Mouse (Mus musculus): Measurements from ENCODE around the gene Tirap.

GRCm38 (mm10) chr9:35138029-35138428, 62.1 kb downstream of the Tirap start:
- TF ChIP-seq CTCF (IDR thresholded peaks at IDR 0.05; ENCODE audit: control insufficient read depth, insufficient read depth, insufficient read length) (no peak), USF1 (IDR thresholded peaks at IDR 0.05; ENCODE audit: low read depth) (no peak)

Data from C2C12 (cell line).